Mouse (Mus musculus) T-helper 17 cell (primary cell): ENCODE data around the gene Eml6.

Experiments used
- in situ Hi-C, 2 experiments: fragments of 300-600 bp; cut with MboI, MseI; formaldehyde crosslinking; loops; 1 replicate in 1 of 2; 2 replicates in 1 of 2; pipeline ENCODE4 v1.15.1; 2025; ENCODE audit warnings: high pct_unique_total_duplicates in 2 of 2

Eml6 gene

GRCm38 (mm10) chr11:29751648-29752611 lies 273.9 kb downstream of the Eml6 start:
- in situ Hi-C loops = no loop called here

GRCm38 (mm10) chr11:29751013-29751412 lies 274.8 kb downstream of the Eml6 start:
- in situ Hi-C loops = no loop called here

- in situ Hi-C loops = no loop called here
Measured at GRCm38 (mm10) chr11:29749468-29749829, 276.4 kb downstream of the Eml6 start.

- in situ Hi-C loops = no loop called here
Measured at GRCm38 (mm10) chr11:29748750-29749467, 276.9 kb downstream of the Eml6 start.

GRCm38 (mm10) chr11:29747881-29748280 lies 278.0 kb downstream of the Eml6 start:
- in situ Hi-C loops = no loop called here

- in situ Hi-C loops = no loop called here
Measured at GRCm38 (mm10) chr11:29747365-29747764, 278.5 kb downstream of the Eml6 start.

GRCm38 (mm10) chr11:29746203-29746602 lies 279.6 kb downstream of the Eml6 start:
- in situ Hi-C loops = no loop called here

- in situ Hi-C loops = no loop called here
Measured at GRCm38 (mm10) chr11:29745513-29745912, 280.3 kb downstream of the Eml6 start.

GRCm38 (mm10) chr11:29744760-29745430 lies 280.9 kb downstream of the Eml6 start:
- in situ Hi-C loops = no loop called here

GRCm38 (mm10) chr11:29739752-29740151 lies 286.1 kb downstream of the Eml6 start:
- in situ Hi-C loops = no loop called here

- in situ Hi-C loops = loop anchor here in 1 of 2 experiments (10.0 kb wide), 1 partner anchor 1067 kb away; no protein-coding TSS in a partner anchor
Measured at GRCm38 (mm10) chr11:29727901-29728300, 297.9 kb downstream of the Eml6 start.

- in situ Hi-C loops = loop anchor here in 1 of 2 experiments (10.0 kb wide), 1 partner anchor 1069 kb away; no protein-coding TSS in a partner anchor
Measured at GRCm38 (mm10) chr11:29725610-29726009, 300.2 kb downstream of the Eml6 start.

- in situ Hi-C loops = loop anchor here in 1 of 2 experiments (10.0 kb wide), 1 partner anchor 1070 kb away; no protein-coding TSS in a partner anchor
Measured at GRCm38 (mm10) chr11:29725167-29725566, 300.7 kb downstream of the Eml6 start.

- in situ Hi-C loops = loop anchor here in 1 of 2 experiments (10.0 to 25.0 kb wide), 2 partner anchors 587 to 1071 kb away; partner anchors contain the start of gene Pnpt1
Measured at GRCm38 (mm10) chr11:29724213-29724612, 301.6 kb downstream of the Eml6 start.

- in situ Hi-C loops = loop anchor here in 1 of 2 experiments (25.0 kb wide), 1 partner anchor 582 kb away; the partner anchor contains the start of gene Pnpt1
Measured at GRCm38 (mm10) chr11:29719597-29719996, 306.2 kb downstream of the Eml6 start.

GRCm38 (mm10) chr11:29718541-29718940 lies 307.3 kb downstream of the Eml6 start:
- in situ Hi-C loops = loop anchor here in 1 of 2 experiments (25.0 kb wide), 1 partner anchor 581 kb away; the partner anchor contains the start of gene Pnpt1

- in situ Hi-C loops = loop anchor here in 1 of 2 experiments (25.0 kb wide), 1 partner anchor 578 kb away; the partner anchor contains the start of gene Pnpt1
Measured at GRCm38 (mm10) chr11:29715499-29715898, 310.3 kb downstream of the Eml6 start.

- in situ Hi-C loops = loop anchor here (5.0 to 25.0 kb wide), 2 partner anchors 168 to 577 kb away; partner anchors contain the start of gene Pnpt1 (in 1 of the 2)
Measured at GRCm38 (mm10) chr11:29714789-29715188, 311.0 kb downstream of the Eml6 start.

- in situ Hi-C loops = loop anchor here (5.0 to 25.0 kb wide), 2 partner anchors 168 to 577 kb away; partner anchors contain the start of gene Pnpt1 (in 1 of the 2)
Measured at GRCm38 (mm10) chr11:29714114-29714513, 311.7 kb downstream of the Eml6 start.

- in situ Hi-C loops = loop anchor here in 1 of 2 experiments (25.0 kb wide), 1 partner anchor 572 kb away; the partner anchor contains the start of gene Pnpt1
Measured at GRCm38 (mm10) chr11:29709512-29709911, 316.3 kb downstream of the Eml6 start.

GRCm38 (mm10) chr11:29706845-29707244 lies 319.0 kb downstream of the Eml6 start:
- in situ Hi-C loops = loop anchor here in 1 of 2 experiments (25.0 kb wide), 1 partner anchor 570 kb away; the partner anchor contains the start of gene Pnpt1
